Mouse (Mus musculus) megakaryocyte, embryonic 14.5 days (primary cell): ENCODE measurements around the gene Fat2.

Source experiments
- FLI1 ChIP-seq: IDR thresholded peaks from 2 replicates; pipeline ENCODE4 v1.6.1; 2012; ENCODE audit warnings: low read length, inconsistent platforms, mixed read lengths
- GATA1 ChIP-seq: IDR thresholded peaks from 3 replicates; pipeline ENCODE4 v1.6.1; 2012; ENCODE audit warnings: mixed read lengths, low read length, inconsistent platforms, borderline replicate concordance

GRCm38 (mm10) chr11:55356846-55357245, 20.5 kb upstream of the Fat2 start:
- TF ChIP-seq GATA1, result no peak
- TF ChIP-seq FLI1, result no peak
